Mouse (Mus musculus) heart, postnatal 0 days (tissue): ENCODE results near the gene Ints13.

ENCODE experiments used
- CTCF ChIP-seq: IDR thresholded peaks from 2 replicates; pipeline ENCODE4 v1.5.1; 2016; ENCODE audit warnings: antibody characterized with exemption, control low read depth, low read depth
- EP300 ChIP-seq: IDR thresholded peaks from 2 replicates; pipeline ENCODE4 v1.6.1; 2016; ENCODE audit warnings: antibody characterized with exemption, low read depth

- no peak for TF ChIP-seq CTCF
- no peak for TF ChIP-seq EP300
Measured at GRCm38 (mm10) chr6:146502856-146503255, 74.8 kb downstream of the Ints13 start.
